In genomic region chr1:126683621-126684445, GRCm38 (mm10) we compare ENCODE assay signal across 9 mouse cellular contexts.
DNase-seq lines count a peak whose midpoint lies in the region; ATAC-seq and TF ChIP-seq lines count a peak whose summit lies in the region.
"Had no signal": no experiment of that assay in that cellular context is flagged by ENCODE, and none has a peak within 500 bp of the region (broad histone marks: within the 10 kb centered on the region; RNA-seq: fewer than 3 reads in every experiment).

No protein-coding gene starts in this region.

- peak; percentile 56 for ATAC-seq in frontal cortex, adult (ENCODE audit: low TSS enrichment)

- no peak overlapping the region for H3K4me3 ChIP-seq in layer of hippocampus, adult 2 months
- H3K4me3 ChIP-seq: liver, embryonic 13.5 days had no signal

- no peak for TF ChIP-seq CTCF in layer of hippocampus, adult 2 months (conservative IDR thresholded peaks at IDR 0.05)

- peak overlapping the region; percentile 58 for H3K27ac ChIP-seq in layer of hippocampus, adult 2 months
- H3K27ac ChIP-seq: liver, embryonic 13.5 days had no signal

- intact Hi-C loops in heart, postnatal 36 days (cut with DNase I): no loop called here

- DNase-seq in urinary bladder, postnatal 4 days (ENCODE audit: low spot score in 2 of 2): peak; percentile 49 to 69
- DNase-seq in urinary bladder, postnatal 25 days (ENCODE audit: low spot score): no peak
- DNase-seq in heart, postnatal 36 days: peak; percentile 38 to 56
- DNase-seq in layer of hippocampus, adult 2 months (ENCODE audit: low spot score in 2 of 2): peak; percentile 50 to 55
- DNase-seq in lung, postnatal 14 days: peak; percentile 74
- peak; percentile 8 for DNase-seq in skeletal muscle tissue, adult 2 months (ENCODE audit: low read depth, low spot score)
- DNase-seq in thymus, adult 18-20 months: no peak
- DNase-seq: liver, embryonic 13.5 days had no signal

Comparison
In these comparisons a context has a peak if more than half of its experiments do, and no peak if none do; other contexts are left out.
1. DNase-seq: peak in urinary bladder, postnatal 4 days (2 of 2), heart, postnatal 36 days (2 of 2), layer of hippocampus, adult 2 months (2 of 2), lung, postnatal 14 days (single experiment) and skeletal muscle tissue, adult 2 months (single experiment); none in urinary bladder, postnatal 25 days (single experiment) and thymus, adult 18-20 months (0 of 2).